Mouse (Mus musculus) gonadal fat pad, adult 2 months (tissue): ENCODE data around the gene Insig1. TPM values are rescaled to one million over a fixed set of nuclear protein-coding genes. Genes with fewer than 3 reads are reported as not detected.
A peak's percentile ranks its signal among the peaks of the same experiment; 100 is the strongest.

Experiments used
- DNase-seq: peaks from one replicate; pipeline ENCODE4 v3.0.0-alpha.2; 2012; ENCODE audit warnings: low read depth
- polyA plus RNA-seq: library from polyadenylated mRNA; depleted of rRNA; stranded (reverse); fragments of >200 nt; gene quantifications from 2 replicates; pipeline ENCODE4 v1.2.3, GENCODE M21; 2012; rRNA removed

Insig1 gene
- 125 and 165 TPM in 2 replicates for polyA plus RNA-seq

DNA sequence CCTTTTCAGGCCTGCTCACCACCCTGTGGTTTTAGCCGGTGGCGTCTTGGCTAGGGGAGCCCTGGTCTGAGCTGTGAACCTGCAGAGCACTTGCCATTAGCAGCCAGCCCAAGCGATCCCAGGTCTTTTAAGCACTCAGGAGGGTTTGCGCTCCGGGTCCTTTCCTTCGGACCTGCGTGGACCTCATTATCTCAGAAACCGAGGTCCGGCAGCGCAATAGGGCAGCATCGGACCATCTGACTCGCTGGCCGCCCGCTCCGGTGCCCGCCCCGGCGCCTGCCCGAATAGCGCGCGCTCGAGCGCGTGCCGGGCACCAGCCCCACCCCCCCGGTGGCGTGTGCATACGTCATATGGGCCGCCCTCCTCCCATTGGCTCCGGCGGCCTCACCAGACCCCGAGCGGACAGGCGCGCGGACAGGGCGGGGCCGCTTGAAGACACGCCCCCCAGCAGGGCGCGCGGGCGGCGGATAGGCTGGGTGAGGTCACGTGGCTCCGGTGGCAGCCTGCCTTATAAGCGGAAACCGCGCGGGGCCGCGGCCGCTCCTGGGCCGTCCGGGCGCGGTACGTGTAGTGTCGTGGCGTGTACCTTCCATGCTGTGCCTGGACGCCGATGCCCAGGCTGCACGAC, at the start of gene Insig1:
Gene Insig1, plus strand, starts transcription at position 536 of the 628 bp plus-strand sequence.
- peak; percentile 58 for DNase-seq

DNA sequence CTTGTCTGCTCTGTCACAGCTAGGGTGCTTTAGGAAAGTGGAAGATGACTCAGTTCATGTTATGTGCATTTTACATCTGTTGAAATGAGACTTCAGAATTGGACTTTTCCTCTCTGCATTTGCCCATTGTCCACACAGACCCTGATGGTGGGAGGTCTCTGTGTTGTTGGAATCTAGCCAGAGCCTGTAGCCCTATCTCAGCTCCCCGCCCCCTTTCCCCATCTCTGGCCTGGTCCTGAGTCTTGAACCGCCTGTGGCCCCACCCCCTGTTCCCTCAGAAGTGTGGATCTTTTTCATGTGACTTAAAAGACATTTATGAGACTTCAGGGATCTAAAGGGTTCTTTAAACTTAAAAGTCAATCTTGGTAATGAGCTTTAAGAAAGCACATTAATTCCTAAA, 47.7 kb upstream of the Insig1 start:
- no peak for DNase-seq

DNA sequence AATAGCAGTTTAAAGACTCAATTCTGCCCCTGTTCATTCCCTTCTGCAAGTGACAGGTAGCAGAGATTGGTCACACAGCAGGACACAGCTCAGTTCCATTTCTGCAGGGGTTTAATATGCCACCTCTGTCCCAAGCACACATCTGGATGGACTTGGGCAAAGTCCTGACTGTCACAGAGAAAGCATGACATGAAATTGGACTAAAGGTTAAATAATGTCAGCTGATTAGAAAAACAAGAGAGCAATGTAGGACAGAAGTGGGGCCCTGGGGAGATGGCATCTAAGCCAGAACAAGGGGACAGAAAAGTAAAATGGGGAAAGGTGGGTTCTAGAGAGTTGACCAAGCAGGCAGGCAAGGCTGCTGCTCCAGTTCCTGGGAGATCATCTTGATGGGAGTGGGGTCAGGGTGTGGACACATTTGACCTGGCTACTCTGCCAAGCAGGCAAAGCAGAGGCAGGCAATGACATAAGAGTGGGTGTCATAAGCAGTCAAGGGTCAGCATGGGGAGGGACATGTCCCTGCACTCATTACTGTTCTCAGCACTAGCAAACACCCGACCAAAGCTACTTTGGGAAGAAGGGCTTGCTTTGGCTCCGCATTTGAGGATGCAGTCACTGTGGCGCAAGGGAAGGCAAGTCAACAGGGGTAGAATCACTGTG, 39.5 kb upstream of the Insig1 start:
- no peak for DNase-seq

DNA sequence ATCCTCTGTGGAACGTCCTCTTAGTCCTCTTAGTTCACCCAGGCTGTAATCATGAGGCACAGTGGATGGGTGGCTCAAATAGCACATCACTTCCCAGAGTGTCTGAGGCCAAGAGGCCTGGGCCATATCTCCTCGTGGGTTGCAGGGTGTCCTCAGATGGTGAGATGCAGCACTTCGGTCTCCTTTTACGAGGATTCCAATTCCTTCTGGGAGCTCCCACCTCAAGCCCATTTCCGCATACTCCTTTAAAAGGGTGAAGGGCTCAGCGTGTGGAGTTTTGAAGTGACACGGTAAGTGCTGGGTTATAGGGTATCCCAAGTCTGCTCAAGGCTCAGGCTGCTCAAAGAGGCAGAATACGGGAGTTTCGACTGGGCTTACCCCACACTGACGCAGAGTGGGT, 38.3 kb upstream of the Insig1 start:
- no peak for DNase-seq

DNA sequence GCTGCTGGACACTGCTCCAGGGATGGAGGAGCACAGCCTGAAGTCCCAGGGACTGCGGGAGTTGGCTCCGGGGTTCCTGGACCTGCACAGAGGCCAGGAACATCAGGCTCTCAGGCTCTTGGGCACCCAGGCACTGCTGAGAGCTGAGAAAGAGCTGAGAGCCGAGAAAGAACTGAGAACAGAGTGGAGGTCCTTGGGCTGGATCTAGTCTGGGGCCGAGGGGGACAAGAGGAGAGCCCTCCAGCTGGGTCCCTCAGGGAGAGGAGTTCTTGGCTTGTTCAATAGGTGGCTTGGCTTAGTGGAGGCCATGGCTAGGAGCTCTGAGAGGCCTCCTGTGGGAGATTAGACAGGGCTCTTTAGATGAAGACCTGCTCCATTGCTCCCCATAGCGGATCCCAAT, 37.9 kb upstream of the Insig1 start:
- DNase-seq: no peak

DNA sequence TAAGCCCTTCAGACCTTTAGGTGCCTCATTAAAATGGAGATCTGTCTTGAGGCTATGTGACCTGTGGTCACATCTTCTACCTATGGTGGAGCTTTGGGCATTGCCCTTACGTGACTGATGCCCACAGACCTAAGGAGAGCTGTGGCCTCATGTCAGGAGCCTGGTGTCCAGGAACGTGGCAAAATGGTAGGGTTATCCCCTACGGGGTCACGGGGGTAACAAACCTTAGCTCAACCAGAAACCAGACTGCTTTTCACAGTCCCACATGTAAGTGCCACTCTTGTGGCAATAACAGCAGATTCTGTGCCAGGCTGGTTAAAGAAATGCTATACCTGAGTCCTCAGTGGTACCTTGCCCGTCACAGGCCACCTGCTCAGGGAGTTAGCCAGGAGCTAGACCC, 37.3 kb upstream of the Insig1 start:
- DNase-seq: no peak

DNA sequence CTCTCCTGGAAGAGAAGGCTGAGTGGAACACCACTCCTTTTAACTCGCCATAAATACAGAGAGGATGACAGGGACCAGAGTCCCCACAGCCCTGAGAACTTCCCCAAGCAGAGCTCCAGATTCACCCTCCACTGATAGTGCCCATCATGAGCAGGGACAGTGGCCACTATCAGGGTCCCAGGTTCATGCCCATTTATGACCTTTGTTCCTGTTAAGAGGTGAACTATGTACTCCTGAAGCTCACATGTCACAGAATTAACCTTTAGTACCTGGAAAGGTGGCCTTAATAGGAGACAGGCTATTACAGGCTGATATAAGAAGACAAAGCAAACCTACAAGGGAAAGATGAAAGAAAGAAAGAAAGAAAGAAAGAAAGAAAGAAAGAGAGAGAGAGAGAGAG, 35.2 kb upstream of the Insig1 start:
- DNase-seq: no peak

DNA sequence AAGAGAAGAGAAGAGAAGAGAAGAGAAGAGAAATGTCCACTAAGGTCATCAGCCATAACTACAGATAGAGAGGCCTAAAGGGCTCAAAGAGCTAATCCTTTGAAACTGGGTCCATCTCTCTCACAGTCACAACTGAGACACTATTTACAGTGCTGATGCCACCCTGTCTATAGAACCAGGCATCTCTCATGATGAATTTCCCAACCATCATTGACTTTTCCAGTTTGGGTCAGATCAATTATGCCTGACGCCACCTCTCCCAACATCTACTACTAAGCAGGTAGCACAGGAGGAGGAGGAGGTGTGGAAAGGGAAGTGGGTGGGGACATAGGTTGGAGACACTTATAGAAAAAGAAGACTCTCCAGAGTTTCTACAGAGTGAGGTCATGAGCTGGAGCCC, 34.6 kb upstream of the Insig1 start:
- no peak for DNase-seq

DNA sequence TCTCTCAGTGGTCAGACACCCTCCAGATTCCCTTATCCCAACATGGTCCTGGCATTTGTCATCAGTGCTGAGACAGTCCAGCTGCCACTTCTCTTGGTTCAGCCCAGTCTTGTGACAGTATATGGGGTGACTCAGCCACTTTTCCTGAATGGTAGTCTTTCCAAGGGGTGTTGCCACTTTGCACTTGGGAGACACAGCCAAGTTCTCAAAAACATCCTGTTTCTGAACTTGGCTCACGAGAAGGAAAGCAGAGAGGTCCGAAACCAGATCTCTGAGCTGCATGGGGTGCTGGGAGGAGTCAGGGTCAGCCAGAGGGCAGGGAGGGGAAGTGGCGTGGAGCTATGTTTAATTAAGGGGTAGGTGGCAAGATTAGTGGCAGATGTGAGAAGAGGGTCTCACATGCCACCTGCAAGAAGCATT, 34.0 kb upstream of the Insig1 start:
- no peak for DNase-seq

DNA sequence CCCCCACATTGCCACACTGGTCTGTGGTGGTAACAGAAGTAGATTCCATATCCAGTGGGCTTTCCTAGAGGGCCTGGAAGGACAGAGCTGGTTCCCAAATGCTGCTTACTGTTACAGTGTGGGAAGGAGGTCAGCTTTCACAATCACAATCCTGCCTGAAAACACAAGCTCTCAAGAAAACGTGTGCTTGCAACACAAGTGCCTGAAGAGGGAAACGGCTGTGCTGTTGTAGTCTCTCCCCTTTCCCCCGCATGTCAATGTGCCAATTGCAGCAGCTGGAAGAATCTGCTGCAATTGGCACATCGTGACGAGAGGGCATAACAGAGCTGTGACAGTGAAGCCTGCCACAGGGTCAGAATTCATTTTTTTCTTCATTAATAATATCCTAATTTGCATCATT, 33.5 kb upstream of the Insig1 start:
- DNase-seq: peak; percentile 95

DNA sequence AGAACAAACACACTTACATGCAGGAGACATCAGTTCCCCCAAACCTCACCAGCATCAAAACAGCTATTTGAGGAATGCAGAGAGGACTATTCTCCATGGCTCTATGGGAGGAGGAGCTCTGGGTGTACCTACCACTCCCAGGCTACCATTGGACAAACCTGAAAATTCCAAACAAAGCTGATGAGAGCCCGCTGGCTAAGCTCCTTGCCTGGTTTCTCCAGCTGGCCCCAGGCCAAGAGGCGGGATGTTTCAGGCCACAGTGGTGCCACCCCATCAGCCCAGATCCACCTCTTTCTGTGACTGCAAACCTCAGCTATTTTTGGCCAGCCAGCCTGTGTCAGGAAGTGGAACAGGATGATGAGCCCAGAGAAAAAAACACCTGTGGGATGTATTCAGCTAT, 33.0 kb upstream of the Insig1 start:
- DNase-seq: peak; percentile 56

DNA sequence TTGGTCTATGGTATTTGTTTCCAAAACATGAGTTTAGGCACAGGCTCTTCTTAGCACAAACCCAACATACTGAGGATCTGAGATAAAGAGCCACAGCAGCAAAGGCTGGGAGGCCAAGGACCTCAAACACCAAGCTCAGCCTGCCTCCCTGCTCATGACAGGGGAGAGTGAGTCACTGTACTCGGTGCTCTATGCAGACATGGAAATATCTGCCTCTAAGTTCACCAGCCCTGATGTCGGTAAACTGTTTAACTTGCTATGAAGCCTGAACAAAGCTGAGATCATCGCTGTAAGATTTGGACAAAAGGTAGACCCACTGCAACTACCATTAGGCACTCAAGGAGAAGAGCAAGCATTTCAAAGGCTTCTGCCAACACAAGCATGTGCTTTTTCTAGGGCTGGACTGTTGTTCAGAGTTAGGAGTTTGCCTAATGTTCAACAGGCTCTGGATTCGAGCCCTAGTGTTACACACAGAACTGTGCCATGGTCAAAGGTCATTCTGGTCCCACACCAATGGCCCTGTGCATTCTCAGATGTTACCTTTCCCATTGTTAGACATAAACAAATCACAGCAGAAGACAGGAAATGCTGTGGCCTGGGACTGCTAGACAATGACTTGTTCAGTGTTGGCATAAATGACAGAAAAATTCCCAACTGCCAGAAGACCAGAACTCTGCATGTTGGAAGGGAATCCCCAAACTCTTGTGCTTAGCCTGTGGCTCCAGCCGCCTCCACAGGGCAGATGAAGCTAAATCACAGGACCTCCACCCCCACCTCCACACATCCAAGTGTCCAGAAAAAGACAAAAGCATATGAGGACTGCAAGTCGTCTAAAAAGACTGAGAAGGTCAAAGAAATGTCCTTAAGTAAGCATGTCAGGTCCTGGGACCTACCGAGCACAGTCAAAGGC, 31.2 kb upstream of the Insig1 start:
- no peak for DNase-seq

DNA sequence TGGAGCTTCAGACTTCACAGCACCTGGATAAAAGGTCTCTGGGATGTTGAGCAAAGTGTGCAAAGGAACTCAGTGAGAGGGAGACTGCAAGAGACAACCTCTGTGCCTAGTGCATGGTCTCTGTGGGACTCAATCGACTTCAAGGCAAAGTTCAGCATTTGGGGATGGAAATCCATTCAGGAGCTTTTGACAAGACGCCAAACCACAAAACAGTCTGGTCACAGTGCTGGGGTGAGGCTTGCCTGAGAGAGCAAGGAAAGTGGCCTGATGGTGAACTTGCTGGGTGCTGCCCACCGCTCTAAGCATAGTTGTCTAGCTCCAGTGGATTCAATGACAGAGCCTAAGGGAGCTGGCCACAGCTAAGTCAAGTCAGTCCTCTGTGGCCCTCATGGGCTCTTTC, 30.4 kb upstream of the Insig1 start:
- no peak for DNase-seq

DNA sequence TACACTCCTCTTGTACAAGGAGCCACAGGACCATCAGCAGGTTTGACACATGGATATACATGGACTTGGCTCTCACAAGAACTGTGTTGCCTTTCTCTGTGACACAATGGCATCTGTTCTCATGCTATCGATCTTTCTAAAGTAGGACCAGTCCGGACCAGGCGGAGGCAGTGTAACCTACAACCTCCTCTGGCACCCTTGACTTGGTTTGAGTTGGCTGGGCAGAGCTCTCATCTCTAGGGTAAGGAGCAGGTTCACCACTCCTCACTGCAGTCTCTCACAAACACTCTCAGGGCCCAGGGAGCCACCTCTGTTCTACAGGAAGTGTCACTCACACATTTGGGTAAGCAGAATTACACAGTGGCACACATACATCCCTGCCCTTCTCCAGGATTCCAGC, 29.1 kb upstream of the Insig1 start:
- DNase-seq: no peak

DNA sequence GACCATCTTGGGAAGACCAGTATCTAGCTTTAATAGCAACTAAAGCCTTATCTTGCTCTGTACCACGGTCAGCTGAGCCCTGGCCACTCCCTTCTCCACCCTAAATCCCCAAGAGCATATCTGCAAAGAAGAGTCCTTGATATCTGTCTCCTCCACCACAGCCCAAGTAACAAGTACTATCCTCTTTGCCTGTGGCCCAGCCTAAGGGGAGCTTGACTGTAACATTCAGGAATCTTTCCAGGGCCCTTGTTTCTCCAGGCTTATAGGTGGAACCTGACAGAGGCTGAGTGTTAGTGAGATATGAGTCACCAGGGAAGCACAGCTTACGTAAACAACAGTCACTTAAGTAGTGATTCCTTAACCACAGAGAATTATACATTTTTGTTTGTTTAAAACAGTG, 28.4 kb upstream of the Insig1 start:
- DNase-seq: no peak

DNA sequence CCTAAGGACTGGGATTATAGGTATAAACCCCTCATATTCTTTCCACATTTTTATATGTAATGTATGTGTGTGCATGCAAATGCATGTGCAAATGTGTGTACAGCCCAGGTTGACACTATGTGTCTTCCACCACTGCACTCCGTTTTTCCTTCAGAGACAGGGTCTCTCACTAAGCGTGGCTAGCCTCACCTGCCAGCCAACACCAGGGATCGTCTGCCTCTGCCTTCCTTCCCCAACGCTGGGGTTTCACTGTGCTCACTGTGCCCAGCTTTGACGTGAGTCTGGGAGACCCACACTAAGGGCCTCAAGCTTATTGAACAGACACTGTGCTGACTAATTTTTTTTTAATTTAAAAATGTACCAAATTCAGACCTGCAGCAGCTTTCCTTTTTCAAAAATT, 27.8 kb upstream of the Insig1 start:
- DNase-seq: no peak

DNA sequence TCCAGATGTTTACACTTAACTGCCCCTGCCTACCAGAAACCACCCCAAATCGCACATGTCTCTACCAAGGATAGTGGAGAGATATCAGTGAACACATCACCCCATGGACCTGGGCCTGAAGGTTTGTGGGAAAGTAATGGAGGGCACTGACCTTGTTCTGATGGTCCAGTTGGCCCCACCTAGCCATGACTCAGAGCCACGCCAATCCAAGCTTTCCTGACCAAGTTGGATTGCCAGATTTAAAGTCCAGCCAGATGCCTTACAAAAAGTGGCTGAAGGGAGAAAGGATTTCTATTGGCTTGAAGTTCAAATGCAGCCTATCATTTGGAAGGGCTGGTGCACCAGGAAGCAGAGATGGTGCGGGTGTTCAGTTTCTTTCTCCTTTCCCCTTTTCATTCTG, 24.2 kb upstream of the Insig1 start:
- no peak for DNase-seq

DNA sequence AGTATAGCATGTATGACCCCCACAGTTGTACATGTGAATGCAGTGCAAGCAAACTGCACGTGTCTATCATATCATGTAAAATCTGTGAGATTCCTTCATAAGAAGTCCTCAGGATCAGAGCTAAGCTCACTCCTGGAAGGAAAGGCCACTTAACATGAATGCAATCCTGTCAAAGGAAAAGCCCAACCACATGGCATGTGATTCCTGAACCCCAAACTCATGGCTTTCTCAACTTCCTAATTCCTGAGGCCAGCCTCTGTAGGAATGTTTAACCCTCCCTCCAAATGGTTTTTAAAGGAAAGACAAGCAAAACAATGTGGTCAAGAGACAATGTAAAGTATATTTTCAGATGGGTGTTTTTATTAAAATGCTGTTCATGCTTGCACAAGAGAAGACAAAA, 23.2 kb upstream of the Insig1 start:
- DNase-seq: no peak

DNA sequence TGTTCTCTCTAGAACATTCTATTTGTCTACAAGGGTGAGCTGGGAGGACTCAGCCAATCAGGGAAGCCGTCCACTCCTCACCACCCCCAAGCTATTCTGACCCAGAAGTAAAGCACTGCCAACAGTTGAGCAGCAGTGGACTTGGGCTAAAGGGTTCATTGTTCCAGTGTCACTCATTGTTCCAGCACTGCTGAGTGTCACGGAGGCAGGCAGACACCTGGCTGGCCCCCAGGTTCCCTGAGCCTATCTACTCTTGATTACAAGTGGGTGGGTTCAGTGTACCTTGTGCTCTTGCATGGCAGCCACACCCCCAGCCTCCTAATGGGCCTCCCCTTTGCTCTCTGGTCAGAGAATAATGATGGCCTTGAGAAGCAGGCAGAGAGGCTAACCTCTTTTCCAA, 15.7 kb upstream of the Insig1 start:
- no peak for DNase-seq

DNA sequence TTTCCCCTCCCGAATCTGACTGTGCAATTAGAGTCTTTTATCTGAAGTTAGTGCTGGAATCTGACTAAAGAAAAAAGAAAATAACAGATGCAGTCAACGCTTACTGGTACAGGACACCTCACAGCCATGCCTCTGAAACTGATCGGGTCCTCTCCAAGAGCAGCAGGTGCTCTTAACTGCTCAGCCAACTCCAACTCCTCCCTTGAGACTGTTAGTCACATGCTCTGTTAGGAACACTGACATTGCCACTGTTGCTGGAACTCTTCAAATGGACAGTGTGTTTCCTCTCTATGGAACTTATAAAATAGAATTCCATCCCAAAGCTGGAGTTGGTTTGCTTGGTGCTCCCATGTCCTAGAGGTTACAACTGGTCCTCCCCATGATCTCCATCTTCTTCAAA, 14.3 kb upstream of the Insig1 start:
- no peak for DNase-seq

DNA sequence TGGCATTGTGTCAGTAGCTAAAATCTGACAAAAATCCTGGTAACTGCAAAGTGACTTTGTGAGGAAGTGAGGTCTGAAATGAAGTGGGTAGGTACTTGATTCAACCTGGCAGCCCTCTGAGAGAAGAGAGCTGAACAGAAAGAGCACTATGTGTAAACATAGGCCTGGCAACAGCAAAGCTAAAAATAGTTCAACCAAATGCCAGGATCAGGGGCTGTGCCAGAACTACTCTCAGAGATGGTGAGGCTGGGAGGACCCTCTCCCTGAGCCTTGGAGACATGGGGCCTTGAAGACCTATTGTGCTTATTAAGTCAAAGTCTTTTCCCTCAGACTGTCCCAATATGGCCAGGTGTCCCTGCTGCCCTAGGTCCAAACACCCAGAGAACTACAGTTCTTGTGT, 10.7 kb upstream of the Insig1 start:
- DNase-seq: no peak

DNA sequence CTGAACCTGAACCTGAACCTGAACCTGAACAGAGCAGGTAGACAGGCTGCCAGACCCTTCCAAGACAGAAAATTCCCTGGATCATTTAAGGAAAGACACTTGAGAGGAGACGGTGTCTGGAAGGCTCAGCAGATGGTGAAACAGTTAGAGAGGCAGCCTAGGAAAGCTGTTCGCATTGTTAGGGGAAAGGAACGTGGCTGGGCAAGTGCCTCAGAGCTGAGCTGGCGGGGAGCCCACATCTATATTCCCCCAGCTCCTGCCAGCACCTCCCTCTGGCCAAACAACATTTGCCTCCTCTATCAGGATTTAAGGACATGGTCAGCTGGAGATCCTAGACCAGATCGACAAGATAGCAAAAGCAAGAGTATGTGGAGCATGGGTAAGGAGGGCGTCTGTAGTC, 10.2 kb upstream of the Insig1 start:
- no peak for DNase-seq
